Mouse (Mus musculus) hindbrain, postnatal 0 days (tissue): ENCODE measurements around the gene Rgs7. TPM values are rescaled to one million over a fixed set of nuclear protein-coding genes. Genes with fewer than 3 reads are reported as not detected.
A peak's percentile ranks its signal among the peaks of the same experiment; 100 is the strongest.

Experiments used
- ATAC-seq: fragments of 200-750 bp; cut with Nextera tagmentation; 2 replicates; pipeline ENCODE4 v1.8.0; 2017; ENCODE audit warnings: mild to moderate bottlenecking, moderate TSS enrichment, moderate library complexity
- DNase-seq: peaks from one replicate; pipeline ENCODE4 v3.0.0-alpha.2; 2015; ENCODE audit warnings: low spot score
- H3K27ac ChIP-seq: fragments of 300-500 bp; sonication (generic); 2 replicates; pipeline ENCODE4 v1.5.1; 2014; ENCODE audit warnings: mild to moderate bottlenecking
- H3K27me3 ChIP-seq: fragments of 300-500 bp; sonication (generic); 2 replicates; pipeline ENCODE4 v1.6.1; 2014; ENCODE audit warnings: low read length, mixed read lengths; ENCODE audit not compliant: insufficient read depth
- H3K36me3 ChIP-seq: fragments of 300-500 bp; sonication (generic); 2 replicates; pipeline ENCODE4 v1.6.1; 2014; ENCODE audit warnings: low read length, mixed read lengths; ENCODE audit not compliant: insufficient read depth
- H3K4me1 ChIP-seq: fragments of 300-500 bp; sonication (generic); 2 replicates; pipeline ENCODE4 v1.6.1; 2014; ENCODE audit warnings: antibody characterized with exemption, low read length, mixed read lengths; ENCODE audit not compliant: insufficient read depth
- H3K4me2 ChIP-seq: fragments of 300-500 bp; sonication (generic); 2 replicates; pipeline ENCODE4 v1.6.1; 2014; ENCODE audit warnings: low read depth, mild to moderate bottlenecking, low read length, moderate library complexity, mixed read lengths
- H3K4me3 ChIP-seq: fragments of 300-500 bp; sonication (generic); 2 replicates; pipeline ENCODE4 v1.5.1; 2014; ENCODE audit warnings: low read length
- H3K9ac ChIP-seq: fragments of 300-500 bp; sonication (generic); replicated peaks from 2 replicates; pipeline ENCODE4 v1.6.1; 2014; ENCODE audit warnings: mild to moderate bottlenecking, low read length, moderate library complexity, mixed read lengths
- H3K9me3 ChIP-seq: fragments of 300-500 bp; sonication (generic); 2 replicates; pipeline ENCODE4 v1.6.1; 2016; ENCODE audit warnings: low read length, mixed read lengths
- CTCF ChIP-seq: IDR thresholded peaks from 2 replicates; pipeline ENCODE4 v1.5.1; 2016; ENCODE audit warnings: antibody characterized with exemption, control low read depth, low read depth
- WGBS: fragments of 180-500 bp; shearing (Covaris S2); extraction: QIAGEN DNeasy Blood & Tissue Kit; methylation state at CpG from one replicate; pipeline ENCODE4 v1.1.7; 2014; 5-methylcytosine and 5-hydroxymethylcytosine counted together
- polyA plus RNA-seq: library from polyadenylated mRNA; unstranded; fragments of >200 nt; fragmentation: Nextera tagmentation; extraction: Ambion mirVana; gene quantifications from 2 replicates; pipeline ENCODE4 v1.2.1, GENCODE M21; 2015
- total RNA-seq: library from RNA; depleted of rRNA; stranded (reverse); fragments of >200 nt; gene quantifications from 2 replicates; pipeline ENCODE4 v1.2.3, GENCODE M21; 2014; rRNA removed

Gene Rgs7
- total RNA-seq (32.5 and 35.2 TPM in 2 replicates), polyA plus RNA-seq (40.8 and 41.6 TPM in 2 replicates)

- peak within 1 kb of the TSS; percentile 84 for H3K9ac ChIP-seq
- no peaks in the 10 kb centered on the region for H3K27me3 ChIP-seq
- H3K27ac ChIP-seq: peak within 1 kb of the TSS; percentile 89
- H3K4me2 ChIP-seq: peak within 1 kb of the TSS; percentile 70
- H3K4me1 ChIP-seq: 0 out of 2 replicates have a peak, but pooled peaks cover 5% of the 10 kb centered on the region
- no peaks in the 10 kb centered on the region for H3K36me3 ChIP-seq
- H3K9me3 ChIP-seq: no peaks in the 10 kb centered on the region
- DNase-seq (peak; percentile 90), ATAC-seq (peak; percentile 92)
- H3K4me3 ChIP-seq: peak within 1 kb of the TSS; percentile 89
- TF ChIP-seq CTCF: no peak
- under 1% methylated on average over 65 of the region's 82 CpGs for WGBS
These were observed at the start of gene Rgs7 for GRCm38 (mm10) chr1:175491861-175492682. Gene Rgs7 (minus strand): TSS chr1:175492500.

DNA sequence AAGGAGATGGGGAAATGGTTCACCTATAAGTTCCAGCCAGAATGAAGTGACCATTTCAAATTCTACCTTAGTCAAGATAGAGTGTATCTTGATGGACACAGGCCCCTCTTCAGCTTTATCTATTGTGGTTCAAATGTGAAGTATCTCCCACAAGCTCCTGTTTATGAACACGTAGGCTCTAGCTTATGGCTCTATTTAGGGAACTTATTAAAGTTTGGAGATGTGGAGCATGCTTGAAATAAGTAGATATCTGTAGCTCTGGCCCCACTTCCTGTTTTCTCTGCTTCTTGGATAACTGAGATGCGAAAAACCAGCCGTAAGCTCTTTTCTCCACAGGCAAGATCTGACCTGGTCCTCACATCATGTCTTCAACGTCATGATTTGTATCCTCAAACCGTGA lies 48.4 kb upstream of the Rgs7 start:
- H3K4me3 ChIP-seq: no peak overlapping the region
- no peaks in the 10 kb centered on the region for H3K4me1 ChIP-seq
- DNase-seq: no peak
- no peak overlapping the region for H3K4me2 ChIP-seq
- no peak overlapping the region for H3K9ac ChIP-seq
- H3K27ac ChIP-seq: no peak overlapping the region
- H3K9me3 ChIP-seq: no peaks in the 10 kb centered on the region
- no peak for ATAC-seq
- no peak for TF ChIP-seq CTCF
- 96% methylated on average over 5 of the region's 5 CpGs for WGBS
- H3K36me3 ChIP-seq: no peaks in the 10 kb centered on the region
- H3K27me3 ChIP-seq: no peaks in the 10 kb centered on the region

GRCm38 (mm10) chr1:175537321-175537720 lies 45.0 kb upstream of the Rgs7 start:
- ATAC-seq (no peak), DNase-seq (no peak)
- no peak overlapping the region for H3K9ac ChIP-seq
- no peak overlapping the region for H3K4me2 ChIP-seq
- WGBS: 89% methylated on average over 1 of the region's 1 CpGs
- no peaks in the 10 kb centered on the region for H3K36me3 ChIP-seq
- H3K4me1 ChIP-seq: no peaks in the 10 kb centered on the region
- no peak overlapping the region for H3K27ac ChIP-seq
- H3K4me3 ChIP-seq: no peak overlapping the region
- no peaks in the 10 kb centered on the region for H3K9me3 ChIP-seq
- TF ChIP-seq CTCF: no peak
- H3K27me3 ChIP-seq: no peaks in the 10 kb centered on the region

DNA sequence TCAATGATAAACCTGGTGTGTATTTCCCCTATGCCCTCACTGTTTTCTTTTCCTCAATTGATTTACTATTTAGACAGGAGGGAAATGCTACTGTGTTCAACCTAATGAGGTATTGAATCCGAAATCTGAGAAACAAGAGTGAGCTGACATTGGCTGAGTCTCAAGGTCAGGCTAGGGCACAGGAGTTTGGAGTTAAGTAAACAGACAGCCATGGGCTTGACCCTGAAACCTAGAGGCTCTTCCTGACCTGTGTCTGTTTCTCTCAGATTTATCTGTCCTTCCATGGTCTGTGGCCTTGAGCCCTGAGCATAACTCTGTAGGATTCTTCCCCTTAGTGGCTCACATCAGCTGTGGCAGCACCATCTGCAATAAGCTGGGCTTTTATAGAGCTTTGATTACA lies 37.6 kb upstream of the Rgs7 start:
- Histone ChIP-seq H3K4me1 (no peaks in the 10 kb centered on the region), H3K9me3 (no peaks in the 10 kb centered on the region), H3K27ac (no peak overlapping the region), H3K27me3 (no peaks in the 10 kb centered on the region), H3K36me3 (no peaks in the 10 kb centered on the region), H3K4me2 (no peak overlapping the region), H3K4me3 (no peak overlapping the region), H3K9ac (no peak overlapping the region)
- no peak for ATAC-seq
- 66% methylated on average over 1 of the region's 1 CpGs for WGBS
- DNase-seq: no peak
- no peak for TF ChIP-seq CTCF

DNA sequence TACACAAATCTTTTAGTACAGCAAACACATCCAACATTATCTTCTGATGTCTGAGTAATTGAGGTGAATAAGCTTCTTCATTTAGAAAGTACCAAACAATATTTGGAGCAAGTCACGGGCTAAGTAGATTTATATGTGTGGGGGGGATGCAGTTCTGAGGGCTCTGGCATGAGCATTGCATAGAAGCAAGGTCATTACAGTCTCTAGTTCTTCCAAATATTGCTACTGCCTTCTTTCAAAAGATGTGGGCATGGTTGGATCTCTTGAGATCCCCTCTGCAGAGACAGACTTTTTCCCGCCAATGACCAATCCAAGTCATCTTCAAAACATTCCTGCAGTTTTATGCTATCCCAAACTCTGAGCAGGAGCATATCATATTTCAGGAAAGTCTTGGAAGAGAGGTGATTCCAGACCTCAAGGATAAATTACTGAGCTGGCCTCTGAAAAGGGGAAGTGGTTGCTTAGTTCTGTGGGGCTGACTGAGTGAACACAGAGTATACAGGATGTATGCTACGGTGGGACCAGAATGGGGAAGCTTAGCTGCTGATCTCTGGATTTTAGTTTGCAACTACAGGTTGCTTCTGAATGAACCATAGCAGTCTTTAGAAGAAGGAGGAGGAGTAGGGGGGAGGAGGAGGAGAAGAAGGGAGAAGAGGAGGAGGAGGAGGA lies 32.5 kb upstream of the Rgs7 start:
- Histone ChIP-seq H3K27ac (no peak overlapping the region), H3K9ac (no peak overlapping the region), H3K36me3 (no peaks in the 10 kb centered on the region), H3K4me1 (no peaks in the 10 kb centered on the region), H3K9me3 (no peaks in the 10 kb centered on the region), H3K4me2 (no peak overlapping the region), H3K4me3 (no peak overlapping the region), H3K27me3 (no peaks in the 10 kb centered on the region)
- no peak for DNase-seq
- ATAC-seq: no peak
- no peak for TF ChIP-seq CTCF
- 89% methylated on average over 3 of the region's 3 CpGs for WGBS

DNA sequence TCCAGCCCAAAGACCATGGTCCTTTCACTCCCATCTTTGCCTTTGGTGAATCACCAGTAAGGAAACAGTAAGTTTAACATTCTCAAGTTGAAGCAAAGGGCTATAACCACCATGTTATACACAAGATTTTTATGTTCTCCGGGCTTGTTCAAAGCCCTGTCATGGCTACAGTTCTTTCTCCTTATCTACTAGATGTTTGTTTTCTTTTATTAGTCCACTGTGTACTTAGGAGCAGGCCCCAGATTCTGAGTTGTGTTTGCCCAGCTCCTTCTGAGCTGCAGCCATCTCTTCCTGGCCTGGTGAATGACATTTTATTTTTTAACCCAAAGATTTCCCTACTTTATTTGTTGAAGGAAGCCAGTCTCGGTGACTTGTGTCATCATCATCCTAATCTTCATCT lies 31.3 kb upstream of the Rgs7 start:
- Histone ChIP-seq H3K9me3 (no peaks in the 10 kb centered on the region), H3K27ac (no peak overlapping the region), H3K4me3 (no peak overlapping the region), H3K4me2 (no peak overlapping the region), H3K9ac (no peak overlapping the region), H3K27me3 (no peaks in the 10 kb centered on the region), H3K4me1 (no peaks in the 10 kb centered on the region), H3K36me3 (no peaks in the 10 kb centered on the region)
- no peak for TF ChIP-seq CTCF
- DNase-seq: no peak
- WGBS: 93% methylated on average over 2 of the region's 2 CpGs
- ATAC-seq: no peak

- Histone ChIP-seq H3K9me3 (no peaks in the 10 kb centered on the region), H3K27ac (no peak overlapping the region), H3K9ac (no peak overlapping the region), H3K4me1 (no peaks in the 10 kb centered on the region), H3K4me2 (no peak overlapping the region), H3K27me3 (no peaks in the 10 kb centered on the region), H3K36me3 (no peaks in the 10 kb centered on the region), H3K4me3 (no peak overlapping the region)
- ATAC-seq (no peak), DNase-seq (no peak)
- 59% methylated on average over 2 of the region's 2 CpGs for WGBS
- TF ChIP-seq CTCF: no peak
These were observed 22.2 kb upstream of the Rgs7 start for GRCm38 (mm10) chr1:175514543-175514942.
